Mouse (Mus musculus): ENCODE measurements around the gene Mmp11.

GRCm38 (mm10) chr10:75930304-75930703 lies 6.0 kb downstream of the Mmp11 start:
- TF ChIP-seq CTCF (IDR thresholded peaks at IDR 0.05; ENCODE audit: control insufficient read depth, insufficient read depth, insufficient replicate concordance, low read depth, low read length), result no peak
- TF ChIP-seq POLR2A (IDR thresholded peaks at IDR 0.05; ENCODE audit: control insufficient read depth, low read depth, low read length), result no peak
